Mouse (Mus musculus): ENCODE results near the gene Fstl3. TPM values are rescaled to one million over a fixed set of nuclear protein-coding genes. Genes with fewer than 3 reads are reported as not detected.

Fstl3 gene
- total RNA-seq, 2 experiments from 2014 or later: 5.8 to 7.4 TPM

GRCm38 (mm10) chr10:79807826-79808225 is 30.8 kb downstream of the Fstl3 start:
- intact Hi-C loops (cut with DNase I): loop anchor here (1.0 kb wide), 1 partner anchor 14 kb away; no protein-coding TSS in a partner anchor
- peak; percentile 67 to 70 for DNase-seq

GRCm38 (mm10) chr10:79808728-79809127 is 31.7 kb downstream of the Fstl3 start:
- intact Hi-C loops (cut with DNase I): loop anchor here (1.0 kb wide), 1 partner anchor 14 kb away; no protein-coding TSS in a partner anchor
- DNase-seq: no peak

GRCm38 (mm10) chr10:79811736-79812637 is 34.9 kb downstream of the Fstl3 start:
- peak; percentile 85 to 92 for DNase-seq
- intact Hi-C loops (cut with DNase I): loop anchor here (1.0 to 2.0 kb wide), 2 partner anchors 19 to 43 kb away; partner anchors contain the start of gene Palm

GRCm38 (mm10) chr10:79814271-79814842 is 37.3 kb downstream of the Fstl3 start:
- no peak for DNase-seq
- intact Hi-C loops (cut with DNase I): no loop called here

- no peak for DNase-seq
- intact Hi-C loops (cut with DNase I): loop anchor here (5.0 kb wide), 1 partner anchor 34 kb away; no protein-coding TSS in a partner anchor
Observed at GRCm38 (mm10) chr10:79815671-79816494, 38.8 kb downstream of the Fstl3 start.

- no peak for DNase-seq
- intact Hi-C loops (cut with DNase I): loop anchor here (5.0 kb wide), 1 partner anchor 35 kb away; no protein-coding TSS in a partner anchor
Observed at GRCm38 (mm10) chr10:79817111-79817510, 40.0 kb downstream of the Fstl3 start.

GRCm38 (mm10) chr10:79818225-79818624 is 41.2 kb downstream of the Fstl3 start:
- intact Hi-C loops (cut with DNase I): loop anchor here (5.0 kb wide), 1 partner anchor 36 kb away; no protein-coding TSS in a partner anchor

GRCm38 (mm10) chr10:79819606-79820005 is 42.5 kb downstream of the Fstl3 start:
- intact Hi-C loops (cut with DNase I): loop anchor here (5.0 kb wide), 1 partner anchor 37 kb away; no protein-coding TSS in a partner anchor
- DNase-seq: no peak

More at GRCm38 (mm10) chr10:79818225-79818624, 41.2 kb downstream of the Fstl3 start:
- no peak for DNase-seq

GRCm38 (mm10) chr10:79820277-79820676 is 43.2 kb downstream of the Fstl3 start:
- intact Hi-C loops (cut with DNase I): no loop called here
- no peak for DNase-seq

DNA sequence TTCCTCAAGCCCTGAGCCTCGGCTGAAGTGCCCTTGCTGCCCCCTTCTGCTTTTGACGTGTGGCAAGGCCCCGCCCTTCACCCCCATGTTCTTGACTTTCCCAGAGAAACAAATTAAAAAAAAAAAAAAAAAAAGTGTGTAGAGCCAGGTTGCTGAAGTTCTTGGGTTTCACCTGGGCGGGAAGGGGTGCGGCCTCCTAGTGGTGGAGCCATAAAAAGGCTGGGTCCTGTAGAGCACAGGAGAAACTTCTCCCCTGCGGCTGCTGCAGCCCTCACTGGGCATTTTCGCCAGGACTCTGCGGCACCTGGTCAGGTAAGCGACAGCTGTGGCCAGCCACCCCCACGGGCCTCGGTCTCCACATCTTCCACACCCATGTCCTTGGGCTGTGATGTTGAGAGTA is 43.7 kb downstream of the Fstl3 start, which contains the start of gene Misp:
TSS of gene Misp (plus strand) at position 208 of the 400 bp plus-strand sequence.
- intact Hi-C loops (cut with DNase I): no loop called here
- no peak for DNase-seq

DNA sequence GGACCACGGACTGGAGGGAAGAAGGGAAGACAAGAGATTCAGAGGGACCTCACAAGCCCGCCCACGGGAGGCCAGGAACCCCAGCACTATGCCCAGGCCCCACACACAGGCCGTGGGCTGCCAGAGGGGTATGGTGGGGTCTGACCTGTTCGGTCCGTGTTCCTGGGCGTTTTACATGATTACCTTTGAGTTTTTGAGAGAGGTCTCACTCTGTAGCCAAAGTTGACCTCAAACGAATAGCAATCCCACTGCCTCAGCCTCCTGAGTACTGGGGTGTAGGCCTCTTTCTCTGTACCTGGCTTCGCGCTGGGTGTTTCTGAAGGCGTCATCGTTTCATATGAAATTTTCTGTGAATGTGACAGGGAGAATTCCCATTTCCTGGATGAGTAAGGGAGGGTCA is 44.7 kb downstream of the Fstl3 start:
- no peak for DNase-seq
- intact Hi-C loops (cut with DNase I): no loop called here

DNA sequence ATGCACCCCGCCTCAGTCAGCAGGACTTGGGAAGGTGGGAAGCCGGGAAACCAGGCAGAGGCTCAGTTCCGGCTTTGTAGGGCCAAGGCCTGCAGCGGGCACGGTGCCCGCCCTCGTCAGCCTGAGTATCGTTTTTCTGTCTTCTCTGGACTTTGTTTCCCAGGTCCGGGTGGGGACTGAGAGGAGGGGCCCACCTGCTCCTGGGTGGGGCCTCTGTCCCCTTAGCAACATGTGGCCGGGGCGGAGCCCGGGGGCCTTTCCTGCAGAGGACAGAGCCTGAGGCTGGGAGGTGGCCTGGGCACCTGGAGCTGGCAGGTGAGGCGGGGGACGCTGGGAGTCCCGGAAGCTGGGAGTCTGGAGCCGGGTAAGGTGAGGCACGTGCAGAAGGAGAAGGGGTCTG is 45.3 kb downstream of the Fstl3 start:
- no peak for DNase-seq
- intact Hi-C loops (cut with DNase I): no loop called here

DNA sequence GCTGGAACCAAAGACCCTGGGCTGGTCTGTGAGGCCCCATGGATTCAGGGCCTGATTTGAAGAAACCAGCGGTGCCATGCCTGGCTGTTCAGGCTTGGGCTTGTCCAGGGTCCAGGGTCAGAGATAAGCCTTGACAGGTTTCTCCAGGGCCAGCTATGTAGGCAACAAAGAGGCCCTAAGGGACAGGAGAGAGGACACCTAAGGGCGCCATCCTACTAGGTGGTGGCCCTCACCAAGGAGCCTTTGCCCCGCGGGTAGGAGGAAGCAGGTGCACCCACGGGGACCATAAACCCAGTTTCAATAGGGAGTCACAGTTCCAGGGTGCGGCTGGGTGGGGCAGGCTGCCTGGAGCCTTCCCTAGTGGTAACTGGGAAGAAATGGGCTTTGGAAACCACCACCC is 45.9 kb downstream of the Fstl3 start:
- DNase-seq: no peak
- intact Hi-C loops (cut with DNase I): no loop called here

GRCm38 (mm10) chr10:79824413-79824812 is 47.3 kb downstream of the Fstl3 start:
- intact Hi-C loops (cut with DNase I): no loop called here
- DNase-seq: peak; percentile 40 to 54

DNA sequence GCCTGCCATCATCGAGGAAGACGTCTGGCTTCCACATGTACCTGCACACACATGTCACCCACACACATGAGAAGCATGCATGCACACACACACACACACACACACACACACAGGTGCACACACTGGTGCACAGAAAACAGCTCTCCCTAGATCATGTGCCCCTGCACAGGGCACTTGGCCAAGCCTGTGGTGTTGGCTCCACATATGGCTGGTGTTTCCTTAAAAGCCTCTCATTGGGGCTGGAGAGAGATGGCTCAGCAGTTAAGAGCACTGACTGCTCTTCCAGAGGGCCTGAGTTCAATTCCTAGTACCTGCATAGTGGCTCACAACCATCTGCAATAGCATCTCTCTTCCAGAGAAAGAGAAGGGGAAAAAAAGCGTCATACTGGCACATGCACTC is 54.5 kb downstream of the Fstl3 start:
- intact Hi-C loops (cut with DNase I): loop anchor here (5.0 kb wide), 1 partner anchor 36 kb away; no protein-coding TSS in a partner anchor
- no peak for DNase-seq

Other genes starting within 250 kb of the Fstl3 start
- gene Plpp2, start 243.5 kb upstream of the Fstl3 start, total RNA-seq (2021): 1 to 10 TPM; 3.4 to 6.0 TPM
- 10 to 100 TPM; 12.4 to 15.6 TPM for gene Mier2, start 222.1 kb upstream of the Fstl3 start, total RNA-seq (2021)
- gene Theg, start 189.9 kb upstream of the Fstl3 start, total RNA-seq (2021): not detected
- gene C2cd4c, start 163.2 kb upstream of the Fstl3 start, total RNA-seq (2021): not detected
- gene Shc2, start 139.4 kb upstream of the Fstl3 start, total RNA-seq (2021): 1 to 10 TPM; 4.5 to 4.8 TPM
- gene Odf3l2, start 131.5 kb upstream of the Fstl3 start, total RNA-seq (2021): not detected
- under 1 TPM; 0.24 to 0.60 TPM for gene Madcam1, start 112.7 kb upstream of the Fstl3 start, total RNA-seq (2021)
- gene Tpgs1, start 107.9 kb upstream of the Fstl3 start, total RNA-seq (2021): 10 to 100 TPM; 24.3 to 24.4 TPM
- gene Cdc34, start 95.1 kb upstream of the Fstl3 start, total RNA-seq (2021): 100 to 1,000 TPM; 152 to 159 TPM
- gene Gzmm, start 88.3 kb upstream of the Fstl3 start, total RNA-seq (2021): 1 to 10 TPM; 3.8 to 4.3 TPM
- 1,000 to 10,000 TPM; 1,161 to 1,276 TPM for gene Bsg, start 72.8 kb upstream of the Fstl3 start, total RNA-seq (2021)
- 10 to 100 TPM; 22.6 to 27.6 TPM for gene Hcn2, start 60.6 kb upstream of the Fstl3 start, total RNA-seq (2021)
- 10 to 100 TPM; 36.3 to 54.4 TPM for gene Polrmt, start 30.7 kb upstream of the Fstl3 start, total RNA-seq (2021)
- not detected for gene Fgf22, start 22.2 kb upstream of the Fstl3 start, total RNA-seq (2021)
- gene Rnf126, start 10.3 kb upstream of the Fstl3 start, total RNA-seq (2021): 10 to 100 TPM; 31.8 to 34.4 TPM
- not detected for gene Prss57, start 13.7 kb downstream of the Fstl3 start, total RNA-seq (2021)
- gene Palm, start 16.3 kb downstream of the Fstl3 start, total RNA-seq (2021): 100 to 1,000 TPM in 1 of 2 experiments, 10 to 100 TPM in 1; 90.8 to 103 TPM
- under 1 TPM; 0.22 to 0.30 TPM for gene Misp, start 43.7 kb downstream of the Fstl3 start, total RNA-seq (2021)
- 100 to 1,000 TPM; 144 to 145 TPM for gene Ptbp1, start 77.2 kb downstream of the Fstl3 start, total RNA-seq (2021)
- under 1 TPM in 1 of 2 experiments, not detected in 1; 0.55 TPM for gene Prtn3, start 97.2 kb downstream of the Fstl3 start, total RNA-seq (2021)
- under 1 TPM; 0.53 to 0.89 TPM for gene Plppr3, start 97.4 kb downstream of the Fstl3 start, total RNA-seq (2021)
- not detected for gene Elane, start 109.0 kb downstream of the Fstl3 start, total RNA-seq (2021)
- 10 to 100 TPM in 1 of 2 experiments, 1 to 10 TPM in 1; 3.2 to 12.0 TPM for gene Cfd, start 113.6 kb downstream of the Fstl3 start, total RNA-seq (2021)
- gene Med16, start 131.7 kb downstream of the Fstl3 start, total RNA-seq (2021): 10 to 100 TPM; 59.5 to 60.0 TPM
- not detected for gene Gm26602, start 133.6 kb downstream of the Fstl3 start, total RNA-seq (2021)
- under 1 TPM; 0.17 to 0.22 TPM for gene Kiss1r, start 139.7 kb downstream of the Fstl3 start, total RNA-seq (2021)
- 10 to 100 TPM; 93.4 to 94.9 TPM for gene R3hdm4, start 143.9 kb downstream of the Fstl3 start, total RNA-seq (2021)
- 1 to 10 TPM; 3.1 to 3.2 TPM for gene Arid3a, start 149.8 kb downstream of the Fstl3 start, total RNA-seq (2021)
- 10 to 100 TPM; 22.7 to 23.4 TPM for gene Wdr18, start 182.9 kb downstream of the Fstl3 start, total RNA-seq (2021)
- gene Grin3b, start 193.4 kb downstream of the Fstl3 start, total RNA-seq (2021): not detected
- gene Tmem259, start 207.1 kb downstream of the Fstl3 start, total RNA-seq (2021): 100 to 1,000 TPM; 126 to 132 TPM
- gene Cnn2, start 211.3 kb downstream of the Fstl3 start, total RNA-seq (2021): 10 to 100 TPM; 60.3 to 65.6 TPM
- gene Abca7, start 219.2 kb downstream of the Fstl3 start, total RNA-seq (2021): 1 to 10 TPM; 7.8 to 8.2 TPM
- gene Arhgap45, start 239.4 kb downstream of the Fstl3 start, total RNA-seq (2021): 1 to 10 TPM; 5.0 to 6.1 TPM